In the genomic region with DNA sequence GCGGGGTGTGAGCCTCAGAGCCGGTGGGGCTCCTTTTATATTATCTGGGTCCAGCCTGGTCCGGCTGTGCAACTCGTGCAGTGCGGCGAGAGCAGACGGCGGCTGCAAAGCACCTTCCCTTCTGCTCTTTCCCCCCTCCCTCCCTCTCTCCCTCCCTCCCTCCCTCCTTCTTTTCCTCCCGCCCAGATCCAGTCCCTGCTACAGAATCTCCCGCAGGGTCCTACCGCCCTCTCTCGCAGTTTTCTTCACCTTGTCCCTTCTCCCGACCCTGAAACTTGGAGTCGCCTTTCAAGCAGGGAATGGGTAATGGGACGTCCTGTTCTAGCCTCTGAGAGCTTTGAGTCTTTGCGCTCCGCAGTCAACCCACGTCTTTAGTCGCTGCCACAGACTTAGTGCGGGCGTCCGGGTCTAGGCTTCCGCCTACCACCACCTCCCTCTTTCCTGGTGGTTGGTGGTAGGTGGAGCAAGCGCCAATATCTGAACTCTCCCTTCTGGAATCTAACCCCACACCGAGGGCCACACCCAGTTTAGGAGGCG, we compare ENCODE assay signal across 8 mouse cellular contexts. TPM values are rescaled to one million over a fixed set of nuclear protein-coding genes. Genes with fewer than 3 reads are reported as not detected.
A peak's percentile ranks its signal among the peaks of the same experiment; 100 is the strongest.
DNase-seq lines count a peak whose midpoint lies in the region; ATAC-seq and TF ChIP-seq lines count a peak whose summit lies in the region.

A gene (minus strand): TSS at position 392 of the 537 bp plus-strand sequence.

- H3K4me2 ChIP-seq in embryonic facial prominence, embryonic 15.5 days (replicated peaks) = peak within 1 kb of the TSS; percentile 98
- H3K4me2 ChIP-seq in lung, postnatal 0 days (replicated peaks; ENCODE audit: low read depth, low read length) = peak within 1 kb of the TSS; percentile 88

- peaks cover 27% of the 10 kb centered on the region for H3K27me3 ChIP-seq in embryonic facial prominence, embryonic 15.5 days
- H3K27me3 ChIP-seq in hindbrain, embryonic 10.5 days (ENCODE audit: insufficient read depth, poor library complexity, severe bottlenecking) = peaks cover 51% of the 10 kb centered on the region
- peaks cover 22% of the 10 kb centered on the region for H3K27me3 ChIP-seq in lung, postnatal 0 days (replicated peaks; ENCODE audit: insufficient read depth, low read length)

- peak within 1 kb of the TSS; percentile 69 for H3K4me3 ChIP-seq in embryonic facial prominence, embryonic 15.5 days (replicated peaks)
- H3K4me3 ChIP-seq in hindbrain, embryonic 10.5 days = peak within 1 kb of the TSS; percentile 81
- H3K4me3 ChIP-seq in lung, postnatal 0 days (ENCODE audit: low read depth, low read length) = peak within 1 kb of the TSS; percentile 45

- TF ChIP-seq EP300 in lung, postnatal 0 days (IDR thresholded peaks at IDR 0.05) = no peak

- H3K27ac ChIP-seq in embryonic facial prominence, embryonic 15.5 days (replicated peaks) = peak within 1 kb of the TSS; percentile 71
- peak within 1 kb of the TSS; percentile 89 for H3K27ac ChIP-seq in hindbrain, embryonic 10.5 days
- no peak within 1 kb of the TSS for H3K27ac ChIP-seq in lung, postnatal 0 days (ENCODE audit: low read length)

- peak; percentile 78 for ATAC-seq in embryonic facial prominence, embryonic 15.5 days (ENCODE audit: insufficient number of reproducible peaks, low FRiP score, low TSS enrichment, low read depth)
- peak; percentile 35 for ATAC-seq in lung, postnatal 0 days

- H3K9ac ChIP-seq in embryonic facial prominence, embryonic 15.5 days = peak within 1 kb of the TSS; percentile 44
- H3K9ac ChIP-seq in lung, postnatal 0 days (replicated peaks; ENCODE audit: low read depth) = no peak within 1 kb of the TSS

- peaks cover 30% of the 10 kb centered on the region for H3K4me1 ChIP-seq in embryonic facial prominence, embryonic 15.5 days
- H3K4me1 ChIP-seq in hindbrain, embryonic 10.5 days (replicated peaks) = peaks cover 35% of the 10 kb centered on the region
- no peaks in the 10 kb centered on the region; the same call in 1 of the 2 replicates for H3K4me1 ChIP-seq in lung, postnatal 0 days (ENCODE audit: insufficient read depth, low read depth, low read length)

- DNase-seq in thymus, postnatal 14 days = peak; percentile 14
- no peak for DNase-seq in thymus, postnatal 0 days (ENCODE audit: low spot score)
- peak; percentile 72 for DNase-seq in hindbrain, embryonic 10.5 days (ENCODE audit: low spot score)
- peak; percentile 27 for DNase-seq in layer of hippocampus, adult 9-11 months
- DNase-seq in lung, postnatal 0 days (ENCODE audit: low spot score) = peak; percentile 26
- DNase-seq in right cerebral cortex, postnatal 4 days = peak; percentile 33
- no peak for DNase-seq in cerebellum, adult 9-11 months

- no peaks in the 10 kb centered on the region for H3K9me3 ChIP-seq in embryonic facial prominence, embryonic 15.5 days (replicated peaks)
- H3K9me3 ChIP-seq in hindbrain, embryonic 10.5 days = no peaks in the 10 kb centered on the region
- no peaks in the 10 kb centered on the region for H3K9me3 ChIP-seq in lung, postnatal 0 days (ENCODE audit: low read length)

- under 1% methylated on average over 26 of the region's 26 CpGs for WGBS in embryonic facial prominence, embryonic 15.5 days
- WGBS in hindbrain, embryonic 10.5 days = under 1% methylated on average over 26 of the region's 26 CpGs
- under 1% methylated on average over 26 of the region's 26 CpGs for WGBS in lung, postnatal 0 days

- no peaks in the 10 kb centered on the region for H3K36me3 ChIP-seq in embryonic facial prominence, embryonic 15.5 days
- H3K36me3 ChIP-seq in hindbrain, embryonic 10.5 days = no peaks in the 10 kb centered on the region
- no peaks in the 10 kb centered on the region for H3K36me3 ChIP-seq in lung, postnatal 0 days (ENCODE audit: insufficient read depth, low read length)

- no peak for TF ChIP-seq CTCF in lung, postnatal 0 days (IDR thresholded peaks at IDR 0.05)

RNA-seq across cellular contexts. Expression of the gene that starts here (rescaled TPM):
- 0.07 and 0.08 TPM in 2 replicates for polyA plus RNA-seq in thymus, postnatal 0 days (2015; fragmentation: Nextera tagmentation; extraction: Ambion mirVana)
- 1.7 and 2.0 TPM in 2 replicates for polyA plus RNA-seq in embryonic facial prominence, embryonic 15.5 days (2015; fragmentation: Nextera tagmentation; extraction: Ambion mirVana)
- polyA plus RNA-seq in hindbrain, embryonic 10.5 days (2016; fragmentation: Nextera tagmentation; extraction: Ambion mirVana) = 1.1 and 1.9 TPM in 2 replicates
- polyA plus RNA-seq in lung, postnatal 0 days (2015; fragmentation: Nextera tagmentation; extraction: Ambion mirVana) = 0.10 and 0.16 TPM in 2 replicates

Comparison
In these comparisons a context has a peak if more than half of its experiments do, and no peak if none do; other contexts are left out.
1. DNase-seq: peak in thymus, postnatal 14 days (single experiment), hindbrain, embryonic 10.5 days (single experiment), layer of hippocampus, adult 9-11 months (single experiment) and right cerebral cortex, postnatal 4 days (single experiment); none in thymus, postnatal 0 days (single experiment) and cerebellum, adult 9-11 months (single experiment).
2. Peak in DNase-seq, ATAC-seq, H3K4me3 ChIP-seq and H3K4me2 ChIP-seq in lung, postnatal 0 days; RNA of the gene not detected or under 1 TPM.
3. Peak in every context shown above with its lines, with median percentiles within 50 percentile points of each other: H3K4me3 ChIP-seq.